Mouse (Mus musculus) frontal cortex, postnatal 25 days (tissue): ENCODE data around the gene Vps18.

Source experiments
- DNase-seq, 2 experiments: peaks; one replicate each; pipeline ENCODE4 v3.0.0; 2022; ENCODE audit warnings: low spot score in 2 of 2

The Vps18 gene

GRCm38 (mm10) chr2:119321771-119322586, 33.4 kb downstream of the Vps18 start:
- no peak for DNase-seq

- DNase-seq = peak in 1 of 2 experiments; percentile 30
Observed at GRCm38 (mm10) chr2:119322587-119323300, 34.2 kb downstream of the Vps18 start.

- DNase-seq = no peak
Observed at GRCm38 (mm10) chr2:119323866-119324575, 35.5 kb downstream of the Vps18 start.

- DNase-seq = no peak
Observed at GRCm38 (mm10) chr2:119324576-119325318, 36.2 kb downstream of the Vps18 start.

GRCm38 (mm10) chr2:119325568-119326143, 37.1 kb downstream of the Vps18 start, which contains the start of gene Dll4:
Gene Dll4 (plus strand): TSS chr2:119325784.
- DNase-seq = no peak

GRCm38 (mm10) chr2:119326161-119327101, 37.9 kb downstream of the Vps18 start:
- no peak for DNase-seq

- no peak for DNase-seq
Observed at GRCm38 (mm10) chr2:119327102-119327480, 38.6 kb downstream of the Vps18 start.

- no peak for DNase-seq
Observed at GRCm38 (mm10) chr2:119327942-119328526, 39.5 kb downstream of the Vps18 start.

GRCm38 (mm10) chr2:119328546-119328945, 40.0 kb downstream of the Vps18 start:
- DNase-seq = no peak

GRCm38 (mm10) chr2:119329123-119329817, 40.7 kb downstream of the Vps18 start:
- no peak for DNase-seq

- no peak for DNase-seq
Observed at GRCm38 (mm10) chr2:119330795-119331194, 42.3 kb downstream of the Vps18 start.

GRCm38 (mm10) chr2:119332177-119332661, 43.7 kb downstream of the Vps18 start:
- DNase-seq = no peak

GRCm38 (mm10) chr2:119334135-119334534, 45.6 kb downstream of the Vps18 start:
- no peak for DNase-seq

GRCm38 (mm10) chr2:119334964-119335525, 46.5 kb downstream of the Vps18 start:
- no peak for DNase-seq

- DNase-seq = no peak
Observed at GRCm38 (mm10) chr2:119335535-119335934, 47.0 kb downstream of the Vps18 start.

- no peak for DNase-seq
Observed at GRCm38 (mm10) chr2:119336002-119336401, 47.5 kb downstream of the Vps18 start.

GRCm38 (mm10) chr2:119336470-119336869, 47.9 kb downstream of the Vps18 start:
- no peak for DNase-seq

- peak; percentile 71 to 75 for DNase-seq
Observed at GRCm38 (mm10) chr2:119337425-119338265, 49.1 kb downstream of the Vps18 start.
